Mouse (Mus musculus): ENCODE measurements around the gene Kremen1. TPM values are rescaled to one million over a fixed set of nuclear protein-coding genes. Genes with fewer than 3 reads are reported as not detected.

The Kremen1 gene
- polyA plus RNA-seq (2014; fragmentation: Nextera tagmentation; extraction: Ambion mirVana), result 16.3 and 21.7 TPM in 2 replicates

GRCm38 (mm10) chr11:5261508-5262392 is at the start of gene Kremen1:
Gene Kremen1, minus strand, starts transcription at chr11:5261558.
- Histone ChIP-seq H3K4me3 (ENCODE audit: low read depth, low read length) (peak within 1 kb of the TSS; percentile 90), H3K27me3 (ENCODE audit: control insufficient read depth, insufficient read depth, low read length) (no peaks in the 10 kb centered on the region), H3K4me2 (peak within 1 kb of the TSS; percentile 82), H3K9ac (ENCODE audit: low read depth, low read length) (peak within 1 kb of the TSS; percentile 91), H3K9me3 (replicated peaks; ENCODE audit: control insufficient read depth, low read length) (no peaks in the 10 kb centered on the region), H3K4me1 (ENCODE audit: control insufficient read depth, insufficient read depth, low read length) (peaks cover 19% of the 10 kb centered on the region), H3K36me3 (ENCODE audit: control insufficient read depth, insufficient read depth, low read length) (0 out of 2 replicates have a peak, but pooled peaks cover 2% of the 10 kb centered on the region), H3K27ac (ENCODE audit: low read depth, low read length) (peak within 1 kb of the TSS; percentile 75)
- 2% methylated on average over 48 of the region's 80 CpGs for WGBS (ENCODE audit: insufficient replicate concordance)
- peak; percentile 97 for ATAC-seq (replicated peaks; ENCODE audit: insufficient number of reproducible peaks, low FRiP score, low TSS enrichment)

- 67% methylated on average over 13 of the region's 13 CpGs for WGBS (ENCODE audit: insufficient replicate concordance)
- peaks cover 6% of the 10 kb centered on the region for H3K4me1 ChIP-seq (ENCODE audit: control insufficient read depth, insufficient read depth, low read length)
- H3K9me3 ChIP-seq (replicated peaks; ENCODE audit: control insufficient read depth, low read length), result no peaks in the 10 kb centered on the region
- no peak overlapping the region for H3K27ac ChIP-seq (ENCODE audit: low read depth, low read length)
- no peaks in the 10 kb centered on the region for H3K36me3 ChIP-seq (ENCODE audit: control insufficient read depth, insufficient read depth, low read length)
- H3K4me3 ChIP-seq (ENCODE audit: low read depth, low read length), result no peak overlapping the region
- no peak for ATAC-seq (replicated peaks; ENCODE audit: insufficient number of reproducible peaks, low FRiP score, low TSS enrichment)
- no peak overlapping the region for H3K4me2 ChIP-seq
- no peaks in the 10 kb centered on the region for H3K27me3 ChIP-seq (ENCODE audit: control insufficient read depth, insufficient read depth, low read length)
- no peak overlapping the region for H3K9ac ChIP-seq (ENCODE audit: low read depth, low read length)
These were observed 45.9 kb upstream of the Kremen1 start for GRCm38 (mm10) chr11:5307024-5307905.

GRCm38 (mm10) chr11:5306017-5306416 is 44.7 kb upstream of the Kremen1 start:
- H3K4me3 ChIP-seq (ENCODE audit: low read depth, low read length), result no peak overlapping the region
- no peaks in the 10 kb centered on the region for H3K9me3 ChIP-seq (replicated peaks; ENCODE audit: control insufficient read depth, low read length)
- H3K4me1 ChIP-seq (ENCODE audit: control insufficient read depth, insufficient read depth, low read length), result peaks cover 5% of the 10 kb centered on the region; the same call in 1 of the 2 replicates
- H3K27me3 ChIP-seq (ENCODE audit: control insufficient read depth, insufficient read depth, low read length), result no peaks in the 10 kb centered on the region
- no peak overlapping the region for H3K27ac ChIP-seq (ENCODE audit: low read depth, low read length)
- H3K4me2 ChIP-seq, result no peak overlapping the region
- no peak overlapping the region for H3K9ac ChIP-seq (ENCODE audit: low read depth, low read length)
- ATAC-seq (replicated peaks; ENCODE audit: insufficient number of reproducible peaks, low FRiP score, low TSS enrichment), result no peak
- no peaks in the 10 kb centered on the region for H3K36me3 ChIP-seq (ENCODE audit: control insufficient read depth, insufficient read depth, low read length)

- no peaks in the 10 kb centered on the region for H3K36me3 ChIP-seq (ENCODE audit: control insufficient read depth, insufficient read depth, low read length)
- H3K9me3 ChIP-seq (replicated peaks; ENCODE audit: control insufficient read depth, low read length), result no peaks in the 10 kb centered on the region
- no peak overlapping the region for H3K9ac ChIP-seq (ENCODE audit: low read depth, low read length)
- ATAC-seq (replicated peaks; ENCODE audit: insufficient number of reproducible peaks, low FRiP score, low TSS enrichment), result no peak
- no peak overlapping the region for H3K27ac ChIP-seq (ENCODE audit: low read depth, low read length)
- peaks cover 10% of the 10 kb centered on the region; the same call in 1 of the 2 replicates for H3K4me1 ChIP-seq (ENCODE audit: control insufficient read depth, insufficient read depth, low read length)
- H3K27me3 ChIP-seq (ENCODE audit: control insufficient read depth, insufficient read depth, low read length), result no peaks in the 10 kb centered on the region
- no peak overlapping the region for H3K4me3 ChIP-seq (ENCODE audit: low read depth, low read length)
- H3K4me2 ChIP-seq, result no peak overlapping the region
These were observed 43.2 kb upstream of the Kremen1 start for GRCm38 (mm10) chr11:5304526-5304925.

GRCm38 (mm10) chr11:5298007-5298372 is 36.6 kb upstream of the Kremen1 start:
- H3K4me1 ChIP-seq (ENCODE audit: control insufficient read depth, insufficient read depth, low read length), result peaks cover 25% of the 10 kb centered on the region
- no peak for ATAC-seq (replicated peaks; ENCODE audit: insufficient number of reproducible peaks, low FRiP score, low TSS enrichment)
- no peaks in the 10 kb centered on the region for H3K36me3 ChIP-seq (ENCODE audit: control insufficient read depth, insufficient read depth, low read length)
- no peaks in the 10 kb centered on the region for H3K27me3 ChIP-seq (ENCODE audit: control insufficient read depth, insufficient read depth, low read length)
- H3K4me3 ChIP-seq (ENCODE audit: low read depth, low read length), result no peak overlapping the region
- H3K9me3 ChIP-seq (replicated peaks; ENCODE audit: control insufficient read depth, low read length), result no peaks in the 10 kb centered on the region
- H3K27ac ChIP-seq (ENCODE audit: low read depth, low read length), result no peak overlapping the region
- 49% methylated on average over 1 of the region's 1 CpGs for WGBS (ENCODE audit: insufficient replicate concordance)
- no peak overlapping the region for H3K4me2 ChIP-seq
- no peak overlapping the region for H3K9ac ChIP-seq (ENCODE audit: low read depth, low read length)

GRCm38 (mm10) chr11:5297148-5298006 is 36.0 kb upstream of the Kremen1 start:
- no peak overlapping the region for H3K27ac ChIP-seq (ENCODE audit: low read depth, low read length)
- no peaks in the 10 kb centered on the region for H3K27me3 ChIP-seq (ENCODE audit: control insufficient read depth, insufficient read depth, low read length)
- H3K4me1 ChIP-seq (ENCODE audit: control insufficient read depth, insufficient read depth, low read length), result peaks cover 25% of the 10 kb centered on the region
- no peak for ATAC-seq (replicated peaks; ENCODE audit: insufficient number of reproducible peaks, low FRiP score, low TSS enrichment)
- no peaks in the 10 kb centered on the region for H3K36me3 ChIP-seq (ENCODE audit: control insufficient read depth, insufficient read depth, low read length)
- no peak overlapping the region for H3K4me3 ChIP-seq (ENCODE audit: low read depth, low read length)
- H3K9ac ChIP-seq (ENCODE audit: low read depth, low read length), result no peak overlapping the region
- H3K9me3 ChIP-seq (replicated peaks; ENCODE audit: control insufficient read depth, low read length), result no peaks in the 10 kb centered on the region
- H3K4me2 ChIP-seq, result no peak overlapping the region
- 47% methylated on average over 13 of the region's 13 CpGs for WGBS (ENCODE audit: insufficient replicate concordance)

- 50% methylated on average over 2 of the region's 2 CpGs for WGBS (ENCODE audit: insufficient replicate concordance)
- Histone ChIP-seq H3K27ac (ENCODE audit: low read depth, low read length) (0 out of 2 replicates have a peak overlapping the region, but pooled peaks have one; percentile 5), H3K9ac (ENCODE audit: low read depth, low read length) (no peak overlapping the region), H3K36me3 (ENCODE audit: control insufficient read depth, insufficient read depth, low read length) (no peaks in the 10 kb centered on the region), H3K4me2 (no peak overlapping the region), H3K27me3 (ENCODE audit: control insufficient read depth, insufficient read depth, low read length) (no peaks in the 10 kb centered on the region), H3K9me3 (replicated peaks; ENCODE audit: control insufficient read depth, low read length) (no peaks in the 10 kb centered on the region), H3K4me1 (ENCODE audit: control insufficient read depth, insufficient read depth, low read length) (peaks cover 22% of the 10 kb centered on the region), H3K4me3 (ENCODE audit: low read depth, low read length) (no peak overlapping the region)
- ATAC-seq (replicated peaks; ENCODE audit: insufficient number of reproducible peaks, low FRiP score, low TSS enrichment), result no peak
These were observed 35.3 kb upstream of the Kremen1 start for GRCm38 (mm10) chr11:5296576-5297115.

GRCm38 (mm10) chr11:5294805-5295204 is 33.4 kb upstream of the Kremen1 start:
- Histone ChIP-seq H3K9me3 (replicated peaks; ENCODE audit: control insufficient read depth, low read length) (no peaks in the 10 kb centered on the region), H3K27me3 (ENCODE audit: control insufficient read depth, insufficient read depth, low read length) (no peaks in the 10 kb centered on the region), H3K4me2 (no peak overlapping the region), H3K36me3 (ENCODE audit: control insufficient read depth, insufficient read depth, low read length) (no peaks in the 10 kb centered on the region), H3K4me3 (ENCODE audit: low read depth, low read length) (no peak overlapping the region), H3K4me1 (ENCODE audit: control insufficient read depth, insufficient read depth, low read length) (peaks cover 15% of the 10 kb centered on the region), H3K27ac (ENCODE audit: low read depth, low read length) (no peak overlapping the region), H3K9ac (ENCODE audit: low read depth, low read length) (no peak overlapping the region)
- WGBS (ENCODE audit: insufficient replicate concordance), result 76% methylated on average over 3 of the region's 3 CpGs
- ATAC-seq (replicated peaks; ENCODE audit: insufficient number of reproducible peaks, low FRiP score, low TSS enrichment), result no peak

Measured in heart, embryonic 11.5 days (tissue).